Mouse (Mus musculus): Measurements from ENCODE around the gene Zpbp2.

Gene Zpbp2

DNA sequence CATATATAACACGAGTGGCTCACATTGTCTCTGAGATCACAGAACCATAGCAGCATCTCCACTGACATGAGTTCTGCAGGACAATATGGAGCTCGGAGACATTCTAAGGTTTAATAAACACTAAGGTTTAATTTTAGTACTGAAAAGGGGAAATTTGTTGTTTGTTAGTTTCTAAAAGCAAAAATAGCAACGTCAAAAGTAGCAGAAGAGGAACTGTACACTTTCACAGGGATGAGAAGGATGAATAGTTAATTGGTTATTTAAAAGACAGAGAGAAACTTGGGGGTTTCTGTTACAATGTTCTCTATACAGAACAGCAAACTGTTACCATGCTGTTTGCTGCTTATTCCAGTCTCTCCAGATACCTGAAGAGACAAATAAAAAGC is 3.6 kb upstream of the Zpbp2 start:
- CTCF ChIA-PET: interaction anchor here in 2 of 4 experiments (0.5 to 1.2 kb wide), 4 partner anchors 16 to 407 kb away, joined by 3 to 5 read pairs (median 3); no protein-coding TSS in a partner anchor
- POLR2A ChIA-PET: interaction anchor here in 1 of 4 experiments (0.8 to 1.0 kb wide), 2 partner anchors 55 to 89 kb away, joined by 3 read pairs; no protein-coding TSS in a partner anchor

DNA sequence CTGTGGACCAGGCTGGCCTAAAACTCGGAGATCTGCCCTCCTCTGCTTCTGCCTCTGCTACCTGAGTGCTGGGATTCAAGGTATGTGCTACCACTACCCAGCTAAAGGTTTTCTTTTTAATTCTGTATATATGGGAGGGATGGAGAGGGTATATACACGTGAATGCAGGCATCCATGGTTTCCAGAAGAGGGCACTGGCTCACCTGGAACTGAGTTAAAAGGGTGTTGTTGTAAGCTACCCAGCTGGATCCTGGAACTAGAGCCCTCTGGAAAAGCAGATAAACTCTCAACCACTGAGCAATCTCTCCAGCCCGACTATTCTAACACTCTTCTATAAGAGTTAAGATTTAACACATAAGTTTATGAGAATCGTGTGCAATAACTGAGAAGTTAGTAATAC is 1.5 kb upstream of the Zpbp2 start:
- CTCF ChIA-PET: interaction anchor here in 3 of 4 experiments (0.6 to 3.3 kb wide), 11 partner anchors 18 to 210 kb away, joined by 3 to 15 read pairs (median 4); partner anchors contain the start of gene Lrrc3c (in 1 of the 3)
- POLR2A ChIA-PET: interaction anchor here in 1 of 4 experiments (1.0 to 1.7 kb wide), 3 partner anchors 19 to 133 kb away, joined by 3 to 5 read pairs (median 3); partner anchors contain the start of gene Psmd3

DNA sequence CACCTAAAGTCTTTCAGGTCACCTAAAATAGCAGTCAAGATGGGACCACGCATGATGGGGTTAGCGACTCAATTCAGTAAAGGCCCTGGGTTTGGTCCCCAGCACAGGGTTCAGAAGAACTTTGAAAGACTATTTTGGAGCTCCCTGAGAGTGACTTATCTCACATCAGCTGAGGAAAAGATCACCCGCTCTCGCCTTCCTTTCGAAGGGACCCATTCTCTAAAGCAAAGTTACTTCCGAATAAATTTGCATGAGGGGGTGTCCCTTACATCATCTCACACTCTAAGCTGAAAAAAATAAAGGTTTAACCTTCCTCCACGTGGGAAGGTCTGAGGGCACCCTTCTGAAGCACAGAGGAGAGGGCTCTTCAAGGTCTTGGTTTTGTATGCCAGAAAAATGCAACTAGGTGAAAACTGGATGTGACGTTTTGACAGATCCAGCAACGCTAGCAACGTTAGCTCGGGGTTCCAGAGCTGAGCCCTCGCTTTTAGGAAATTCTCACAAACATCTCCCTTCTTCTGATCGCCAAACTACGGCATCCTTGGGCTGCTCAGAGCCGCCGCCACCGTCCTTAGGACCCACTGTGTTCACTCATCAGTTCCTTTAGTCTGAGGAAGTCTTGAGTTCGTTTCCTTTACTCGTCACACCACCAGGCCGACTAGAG is 454 bp upstream of the Zpbp2 start:
- ChIA-PET CTCF (interaction anchor here in 3 of 4 experiments (0.6 to 3.3 kb wide), 15 partner anchors 18 to 281 kb away, joined by 3 to 15 read pairs (median 3); partner anchors contain the start of genes Lrrc3c (in 1 of the 3) and Stard3 (in 1 of the 3)), POLR2A (interaction anchor here (0.6 to 2.2 kb wide), 14 partner anchors 9 to 768 kb away, joined by 3 to 10 read pairs (median 4); partner anchors contain the start of genes Ormdl3 (in 3 of the 4), Mien1 (in 2 of the 4), Cdk12 (in 1 of the 4) and Rpl23 (in 1 of the 4))

DNA sequence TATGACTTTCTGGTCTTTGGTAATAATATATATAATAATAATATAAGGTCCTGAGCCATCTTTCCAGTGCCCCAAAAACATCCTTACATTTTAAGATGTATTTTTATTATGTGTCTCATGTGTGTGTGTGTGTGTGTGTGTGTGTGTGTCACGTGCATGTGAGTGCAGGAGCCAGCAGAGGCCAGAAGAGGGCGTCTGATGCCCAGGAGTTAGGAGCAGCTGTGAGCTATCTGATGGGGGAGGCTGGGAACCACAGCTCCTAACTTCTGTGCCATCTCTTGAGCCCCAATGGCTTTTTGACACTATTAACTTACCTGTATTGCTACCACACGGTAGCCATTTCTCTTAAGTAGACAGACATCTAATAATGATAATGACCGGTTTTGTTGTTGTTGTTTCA is 3.1 kb downstream of the Zpbp2 start:
- ChIA-PET CTCF (interaction anchor here in 3 of 4 experiments (0.6 to 2.2 kb wide), 7 partner anchors 14 to 96 kb away, joined by 3 to 15 read pairs (median 4); partner anchors contain the start of gene Lrrc3c (in 1 of the 3)), POLR2A (no interaction called here)

DNA sequence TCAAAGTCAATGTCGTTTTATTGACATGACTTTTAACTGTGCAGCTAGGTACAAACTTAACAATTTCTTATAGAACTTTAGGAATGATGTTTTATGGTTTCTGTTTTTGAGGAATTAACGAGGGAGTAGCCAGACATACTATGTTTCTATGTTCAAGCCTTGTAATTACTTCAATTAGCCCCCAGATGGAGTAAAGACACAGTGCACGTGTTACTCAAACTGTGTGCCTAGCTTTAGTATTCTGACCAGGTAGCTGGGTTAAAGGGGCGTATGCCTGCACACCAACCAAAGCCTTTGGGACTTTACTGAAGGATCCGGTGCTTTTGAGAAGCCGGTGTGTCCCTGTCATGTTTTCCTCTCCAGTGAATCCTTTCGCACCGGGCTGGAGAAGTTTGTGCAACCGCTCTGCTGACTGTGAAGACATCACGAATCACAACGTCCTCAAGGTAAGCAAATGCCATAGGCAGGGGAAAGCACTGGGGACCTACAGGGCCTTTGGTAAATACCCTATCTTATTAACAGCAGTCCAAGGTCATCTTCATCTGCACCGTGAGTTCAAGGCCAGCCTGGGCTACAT is 4.3 kb downstream of the Zpbp2 start:
- CTCF ChIA-PET: interaction anchor here in 3 of 4 experiments (0.5 to 2.2 kb wide), 7 partner anchors 13 to 660 kb away, joined by 4 to 27 read pairs (median 5); partner anchors contain the start of gene Lrrc3c (in 1 of the 3)
- POLR2A ChIA-PET: interaction anchor here in 1 of 4 experiments (0.7 kb wide), 1 partner anchor 210 kb away, joined by 3 read pairs; no protein-coding TSS in a partner anchor

DNA sequence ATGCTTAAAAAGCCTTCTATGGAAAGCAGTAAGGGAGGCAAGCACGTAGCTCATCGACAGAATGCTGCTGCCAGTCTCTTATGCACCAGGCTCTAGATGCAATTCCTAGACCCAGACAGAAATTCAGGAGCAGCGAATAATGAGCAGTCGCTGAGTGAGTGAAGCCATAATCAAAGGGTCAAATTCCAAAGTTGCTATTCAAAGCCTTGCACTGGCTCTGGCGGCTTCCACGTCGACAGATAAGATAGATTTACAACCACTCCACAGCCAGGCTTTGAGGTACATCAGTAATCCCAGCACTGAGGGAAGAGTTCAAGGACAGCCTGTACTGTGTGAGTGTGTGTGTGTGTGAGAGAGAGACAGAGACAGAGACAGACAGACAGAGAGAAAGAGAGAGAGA is 10.0 kb downstream of the Zpbp2 start:
- ChIA-PET CTCF (interaction anchor here in 1 of 4 experiments (0.5 kb wide), 1 partner anchor 78 kb away, joined by 7 read pairs; no protein-coding TSS in a partner anchor), POLR2A (interaction anchor here in 1 of 4 experiments (1.0 kb wide), 1 partner anchor 27 kb away, joined by 3 read pairs; no protein-coding TSS in a partner anchor)

DNA sequence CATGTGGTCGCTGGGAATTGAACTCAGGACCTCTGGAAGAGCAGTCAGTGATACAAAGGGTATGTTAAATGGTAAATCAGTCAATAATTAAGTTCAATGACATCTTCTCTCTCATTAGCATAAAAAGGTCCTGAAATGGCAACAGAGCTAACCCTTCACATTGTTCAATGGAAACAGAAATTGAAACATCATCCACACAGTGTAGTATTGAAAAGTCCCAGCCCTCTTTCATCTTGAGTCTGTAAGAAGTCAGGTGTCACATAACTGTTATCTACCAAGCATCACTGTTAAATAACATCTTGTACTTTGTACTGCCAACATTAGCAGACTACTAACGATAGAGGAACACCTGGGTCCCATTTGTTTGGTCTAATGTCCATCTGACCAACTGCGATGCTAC is 12.1 kb downstream of the Zpbp2 start:
- POLR2A ChIA-PET: interaction anchor here in 2 of 4 experiments (0.7 to 1.4 kb wide), 3 partner anchors 24 to 159 kb away, joined by 3 to 7 read pairs (median 3); partner anchors contain the start of gene Ormdl3 (in 1 of the 2)
- CTCF ChIA-PET: interaction anchor here in 1 of 4 experiments (1.4 to 1.6 kb wide), 2 partner anchors 34 to 45 kb away, joined by 3 to 5 read pairs; no protein-coding TSS in a partner anchor

DNA sequence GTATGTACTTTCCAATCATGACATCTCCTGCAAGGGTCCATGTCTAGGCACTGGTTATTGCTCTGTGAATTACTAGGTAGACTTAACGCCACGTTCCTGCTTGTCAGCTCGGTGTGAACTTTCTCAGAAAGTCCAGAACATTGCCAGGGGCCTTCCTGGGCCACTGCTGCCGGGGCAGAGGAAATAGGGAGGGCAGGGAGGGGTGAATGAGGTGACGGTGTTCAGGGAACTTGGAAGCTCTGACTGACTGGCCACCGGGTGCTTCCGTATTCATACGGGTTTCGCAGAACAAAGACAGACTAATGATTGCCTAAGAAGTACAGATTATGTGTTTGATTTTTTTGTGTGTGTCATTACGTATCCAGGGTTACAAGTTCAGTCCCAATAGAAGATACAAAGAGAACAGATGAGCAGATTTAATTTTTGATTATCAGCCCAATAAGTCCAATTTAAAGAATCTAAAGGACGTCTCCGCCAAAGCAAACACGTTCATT is 13.1 kb downstream of the Zpbp2 start:
- ChIA-PET CTCF (interaction anchor here in 2 of 4 experiments (0.6 to 1.6 kb wide), 3 partner anchors 13 to 44 kb away, joined by 3 to 5 read pairs (median 3); no protein-coding TSS in a partner anchor), POLR2A (interaction anchor here in 2 of 4 experiments (0.6 to 1.1 kb wide), 2 partner anchors 23 to 169 kb away, joined by 3 to 8 read pairs; partner anchors contain the start of gene Ormdl3 (in 1 of the 2))

DNA sequence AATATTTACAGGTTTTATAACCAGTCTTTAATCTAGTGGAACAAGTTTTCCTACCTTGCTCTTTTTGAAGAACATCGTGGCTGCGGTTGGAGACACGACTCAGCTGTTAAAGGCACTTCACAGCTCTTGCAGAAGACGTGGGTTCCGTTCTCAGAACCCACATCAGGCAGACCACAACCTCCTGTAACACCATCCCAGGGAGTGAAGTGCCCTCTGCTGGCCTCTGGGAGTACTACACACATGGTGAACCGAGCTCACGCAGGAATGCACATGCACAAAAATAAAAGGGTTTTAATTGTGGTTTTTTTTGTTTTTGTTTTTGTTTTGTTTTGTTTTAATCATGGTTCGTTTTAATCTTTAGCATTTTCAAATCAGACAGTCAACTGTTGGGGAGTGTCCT is 17.4 kb downstream of the Zpbp2 start:
- ChIA-PET POLR2A (interaction anchor here in 3 of 4 experiments (0.5 to 1.6 kb wide), 7 partner anchors 12 to 181 kb away, joined by 3 to 7 read pairs (median 4); partner anchors contain the start of genes Mien1 (in 1 of the 3) and Ormdl3 (in 1 of the 3)), CTCF (interaction anchor here (0.6 to 2.2 kb wide), 36 partner anchors 10 to 1548 kb away, joined by 3 to 14 read pairs (median 4); partner anchors contain the start of genes Ormdl3 (in 2 of the 4), Lrrc3c (in 1 of the 4), Mien1 (in 1 of the 4) and Pgap3 (in 1 of the 4))

DNA sequence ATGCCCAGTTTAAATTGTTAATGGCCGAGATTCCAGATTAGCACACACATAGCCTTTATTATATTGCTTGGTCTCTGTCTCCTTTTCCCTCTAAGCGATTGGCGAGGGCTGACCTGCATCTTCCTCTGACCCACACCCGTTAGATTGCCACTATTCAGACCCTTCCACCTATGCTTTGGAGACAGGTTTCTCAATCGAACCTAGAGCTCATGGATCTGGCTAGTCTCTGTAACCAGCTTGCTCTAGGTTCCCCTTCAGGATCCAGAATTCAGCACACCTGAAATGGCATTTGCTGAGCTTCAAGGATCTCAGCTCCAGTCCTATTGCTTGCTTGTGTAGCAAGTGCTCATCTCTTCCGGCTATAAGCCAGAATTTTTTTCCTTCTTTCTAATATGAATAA is 18.6 kb downstream of the Zpbp2 start:
- CTCF ChIA-PET: interaction anchor here in 3 of 4 experiments (0.7 to 1.7 kb wide), 10 partner anchors 11 to 233 kb away, joined by 3 to 6 read pairs (median 4); partner anchors contain the start of gene Ormdl3 (in 2 of the 3)
- POLR2A ChIA-PET: interaction anchor here in 3 of 4 experiments (0.5 to 1.1 kb wide), 6 partner anchors 18 to 1754 kb away, joined by 3 to 9 read pairs (median 3); partner anchors contain the start of genes Ormdl3 (in 2 of the 3), Mien1 (in 1 of the 3) and Pgap3 (in 1 of the 3)

DNA sequence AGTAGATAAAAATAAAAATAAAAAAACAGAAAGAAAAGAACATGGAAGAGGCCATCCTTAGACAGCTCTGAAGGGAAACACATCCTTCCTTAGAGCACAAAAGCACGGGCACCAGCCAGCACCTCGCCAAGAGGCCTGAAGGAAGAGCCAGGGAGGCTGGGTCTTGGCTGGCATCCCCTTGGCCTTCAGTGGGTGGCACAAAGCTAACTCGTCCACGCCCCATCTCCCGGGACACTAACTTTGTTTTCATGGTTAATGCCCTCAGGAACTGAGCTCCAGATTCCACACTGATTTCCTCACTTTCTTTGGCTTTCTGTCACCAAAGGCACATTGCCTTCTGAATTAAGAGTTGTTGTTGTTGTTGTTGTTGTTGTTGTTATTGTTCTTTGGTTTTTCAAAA is 26.9 kb downstream of the Zpbp2 start:
- ChIA-PET POLR2A (interaction anchor here in 2 of 4 experiments (1.2 to 1.5 kb wide), 2 partner anchors 9 to 19 kb away, joined by 3 to 4 read pairs; partner anchors contain the start of gene Ormdl3 (in 1 of the 2)), CTCF (interaction anchor here in 2 of 4 experiments (0.9 to 1.7 kb wide), 2 partner anchors 9 to 20 kb away, joined by 3 to 5 read pairs; partner anchors contain the start of gene Lrrc3c (in 1 of the 2))

DNA sequence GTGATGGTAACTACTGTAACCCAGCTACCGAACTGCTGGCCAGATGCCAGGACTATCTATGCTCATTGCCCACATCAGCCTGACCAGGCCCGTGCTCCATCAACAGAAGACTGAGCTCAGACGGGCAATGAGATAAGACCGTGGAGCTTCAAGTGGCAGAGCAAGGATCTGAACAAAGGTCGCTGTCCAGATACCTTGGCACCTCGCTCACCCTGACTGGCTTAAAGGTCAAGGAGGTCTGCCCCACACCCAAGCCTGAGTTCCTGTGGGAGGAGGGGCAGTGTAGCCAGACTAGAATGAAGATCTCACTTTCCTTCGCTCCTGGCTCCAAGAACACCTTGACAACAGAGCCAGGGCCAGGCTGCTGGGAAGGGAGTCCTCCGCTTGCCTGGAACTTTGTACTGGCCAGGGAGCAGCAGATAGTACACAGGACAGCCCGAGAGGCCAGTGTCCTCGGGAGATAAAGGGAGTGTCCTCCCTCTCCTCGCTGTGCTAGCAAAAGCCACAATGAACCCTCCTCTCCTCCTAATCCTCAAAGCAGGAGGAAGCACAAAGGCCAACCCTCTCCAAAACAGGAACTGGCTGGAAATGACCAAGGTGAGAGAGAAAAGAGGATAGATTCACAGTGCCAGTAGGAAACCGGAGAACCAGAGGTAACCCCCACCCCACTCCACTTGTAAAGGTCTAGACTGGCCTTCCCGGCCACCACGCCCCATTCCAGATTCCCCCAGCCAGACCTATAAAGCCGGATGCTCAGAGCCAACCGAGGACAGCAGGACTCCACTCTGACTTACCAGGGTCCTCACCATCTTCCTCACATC is 29.6 kb downstream of the Zpbp2 start:
- CTCF ChIA-PET: interaction anchor here (0.5 to 2.1 kb wide), 10 partner anchors 11 to 243 kb away, joined by 3 to 9 read pairs (median 4); no protein-coding TSS in a partner anchor
- POLR2A ChIA-PET: interaction anchor here in 3 of 4 experiments (0.5 to 1.6 kb wide), 8 partner anchors 9 to 199 kb away, joined by 3 to 5 read pairs (median 3); partner anchors contain the start of gene Lrrc3c (in 1 of the 3)

DNA sequence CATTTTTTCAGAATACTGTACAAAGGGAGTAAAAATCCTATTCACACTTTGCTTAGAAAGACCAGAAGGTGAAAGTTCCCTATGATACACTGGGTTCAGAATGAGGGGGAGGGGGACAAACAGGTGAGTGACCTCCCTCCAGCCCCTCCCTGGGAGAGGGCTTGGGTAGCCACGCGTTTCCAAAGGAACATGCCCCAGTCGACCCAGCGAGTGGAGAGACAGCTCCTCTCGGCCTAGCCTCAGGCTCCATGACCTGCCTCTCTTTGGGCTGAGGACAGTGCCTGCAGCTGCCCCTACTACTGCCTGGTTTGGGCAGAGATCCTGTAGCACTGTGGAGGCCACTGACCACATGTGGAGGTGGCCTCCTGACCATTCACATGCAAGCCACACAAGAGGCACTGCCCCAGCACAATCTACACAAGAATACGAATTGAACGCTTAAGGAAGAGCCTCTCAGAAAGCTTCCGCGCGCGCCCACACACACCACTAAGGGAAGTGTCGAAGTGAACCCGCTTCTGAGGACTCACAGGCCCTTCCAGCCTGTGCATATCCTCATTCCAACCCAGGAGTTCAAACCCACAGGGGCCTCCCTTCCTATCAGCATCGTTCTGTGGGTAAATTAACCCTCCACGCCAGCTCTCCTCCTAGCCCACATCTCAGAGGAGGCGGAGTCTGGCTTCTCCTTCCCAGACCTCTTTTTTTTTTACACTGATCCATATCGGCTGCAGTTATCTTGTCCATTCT is 30.6 kb downstream of the Zpbp2 start:
- POLR2A ChIA-PET: interaction anchor here in 2 of 4 experiments (0.9 to 1.6 kb wide), 5 partner anchors 8 to 378 kb away, joined by 3 to 5 read pairs (median 3); no protein-coding TSS in a partner anchor
- CTCF ChIA-PET: interaction anchor here in 3 of 4 experiments (0.6 to 2.1 kb wide), 9 partner anchors 13 to 450 kb away, joined by 3 to 9 read pairs (median 4); no protein-coding TSS in a partner anchor

DNA sequence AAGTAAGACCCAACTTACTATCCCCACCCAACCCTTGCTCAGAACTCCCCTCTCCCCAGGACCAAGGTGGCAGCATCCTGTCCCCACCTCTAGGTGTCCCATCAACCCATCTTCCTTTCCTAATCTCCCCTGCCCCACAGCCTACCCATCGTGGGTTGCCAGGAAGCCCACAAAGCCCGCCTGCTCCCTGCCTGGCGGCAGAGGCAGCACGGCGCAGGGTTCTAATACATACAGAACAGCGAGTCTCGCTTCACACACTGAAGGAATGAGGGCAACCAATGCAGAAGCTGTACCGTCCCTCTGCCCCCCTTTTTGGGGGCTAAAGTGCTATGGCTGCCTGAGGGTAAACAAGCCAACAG is 31.1 kb downstream of the Zpbp2 start:
- ChIA-PET CTCF (interaction anchor here in 3 of 4 experiments (1.0 to 2.1 kb wide), 5 partner anchors 14 to 185 kb away, joined by 3 to 9 read pairs (median 3); no protein-coding TSS in a partner anchor), POLR2A (interaction anchor here in 2 of 4 experiments (0.7 to 1.3 kb wide), 4 partner anchors 15 to 378 kb away, joined by 3 to 4 read pairs (median 3); no protein-coding TSS in a partner anchor)

DNA sequence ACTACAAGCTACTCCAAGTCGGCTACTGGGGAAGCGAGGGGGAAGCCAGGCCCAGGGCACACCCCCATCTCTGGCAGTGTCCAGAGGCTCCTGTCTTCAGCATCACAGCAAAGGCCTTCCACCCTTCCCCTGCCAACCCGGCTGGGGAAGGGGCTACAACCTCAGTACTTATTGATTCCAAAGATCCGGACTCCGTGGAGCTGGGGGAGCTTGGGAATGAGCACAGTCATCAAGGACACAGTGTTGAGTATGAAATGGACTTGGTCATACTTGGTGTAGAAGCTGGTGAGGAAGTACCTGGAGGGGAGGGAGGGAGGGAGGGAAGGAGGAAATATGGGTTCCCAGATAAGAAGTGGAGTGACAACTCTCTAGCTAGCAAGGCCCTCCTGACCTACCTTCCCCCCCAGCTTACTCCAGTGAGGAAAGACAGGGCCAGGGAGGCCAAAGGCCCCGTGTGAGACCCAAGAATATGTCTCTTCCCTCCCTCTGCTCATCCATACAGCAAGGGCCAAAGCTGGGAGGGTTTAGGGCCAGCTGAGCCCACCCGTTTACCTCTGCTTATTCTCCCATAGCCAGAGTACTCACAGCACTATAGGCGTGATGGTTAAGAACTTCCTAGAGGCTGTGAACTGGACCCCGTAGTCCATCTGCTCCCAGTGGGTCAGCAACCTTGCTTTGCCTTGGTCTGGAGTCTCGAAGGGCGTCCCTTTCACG is 31.8 kb downstream of the Zpbp2 start:
- ChIA-PET CTCF (interaction anchor here in 3 of 4 experiments (0.6 to 1.9 kb wide), 10 partner anchors 14 to 450 kb away, joined by 3 to 9 read pairs (median 3); no protein-coding TSS in a partner anchor), POLR2A (interaction anchor here in 3 of 4 experiments (0.6 to 1.3 kb wide), 5 partner anchors 10 to 843 kb away, joined by 3 to 8 read pairs (median 3); no protein-coding TSS in a partner anchor)
